Mouse (Mus musculus): ENCODE data around the gene Tsr3. TPM values are rescaled to one million over a fixed set of nuclear protein-coding genes. Genes with fewer than 3 reads are reported as not detected.

Tsr3 gene
- 11.0 and 15.2 TPM in 2 replicates for polyA plus RNA-seq (2012; ENCODE audit: low replicate concordance)

DNA sequence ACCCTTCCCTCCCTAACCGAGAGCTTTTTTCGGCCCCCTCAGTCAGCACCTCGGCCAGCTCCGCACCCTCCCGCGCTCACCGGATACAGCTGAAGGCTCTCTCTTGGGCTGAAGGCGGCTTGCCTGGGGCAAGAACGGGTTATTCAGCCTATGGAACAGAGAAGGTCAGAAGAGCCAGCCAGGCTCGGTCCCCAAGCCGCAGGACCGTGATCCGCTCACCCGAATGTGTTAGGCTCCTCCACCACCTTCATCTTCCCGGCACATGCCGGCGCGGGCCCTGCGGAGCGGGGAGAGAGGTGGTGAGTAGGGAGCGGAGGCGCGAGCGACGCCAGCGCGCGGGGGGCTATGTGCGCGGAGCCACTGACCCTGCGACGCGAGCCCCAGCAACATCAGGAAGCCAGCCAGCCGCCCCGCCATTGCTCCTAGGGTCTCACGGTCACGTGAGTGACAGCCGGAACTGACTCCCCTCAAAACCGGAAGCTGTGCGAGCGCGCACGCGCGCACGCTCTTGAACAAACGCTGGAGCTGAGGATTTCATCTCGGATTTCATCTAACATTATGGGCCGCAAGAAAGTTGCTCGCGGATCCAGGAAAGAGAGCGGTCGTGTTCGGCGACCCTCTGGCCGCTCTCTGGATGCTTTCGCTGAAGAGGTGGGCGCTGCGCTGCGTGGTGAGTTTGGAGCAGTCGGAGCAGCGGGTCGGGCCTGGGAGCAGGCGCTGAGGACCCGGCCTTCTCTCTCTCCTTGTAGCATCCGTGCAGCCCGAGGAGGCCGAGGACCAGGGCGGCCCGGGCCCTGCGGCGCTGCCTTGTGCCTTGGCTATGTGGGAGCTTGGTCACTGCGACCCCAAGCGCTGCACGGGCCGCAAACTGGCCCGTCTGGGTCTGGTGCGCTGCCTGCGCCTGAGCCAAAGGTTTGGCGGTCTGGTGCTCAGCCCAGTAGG lies at the start of gene Tsr3, which contains the start of gene Gnptg:
Gene Tsr3 (plus strand): TSS at position 476 of the 942 bp plus-strand sequence.
Gene Gnptg (minus strand): TSS at position 430 of the 942 bp plus-strand sequence.

GRCm38 (mm10) chr17:25256140-25256754 lies 16.3 kb downstream of the Tsr3 start, which contains the start of gene Baiap3:
Baiap3 (minus strand) TSS chr17:25256364.

DNA sequence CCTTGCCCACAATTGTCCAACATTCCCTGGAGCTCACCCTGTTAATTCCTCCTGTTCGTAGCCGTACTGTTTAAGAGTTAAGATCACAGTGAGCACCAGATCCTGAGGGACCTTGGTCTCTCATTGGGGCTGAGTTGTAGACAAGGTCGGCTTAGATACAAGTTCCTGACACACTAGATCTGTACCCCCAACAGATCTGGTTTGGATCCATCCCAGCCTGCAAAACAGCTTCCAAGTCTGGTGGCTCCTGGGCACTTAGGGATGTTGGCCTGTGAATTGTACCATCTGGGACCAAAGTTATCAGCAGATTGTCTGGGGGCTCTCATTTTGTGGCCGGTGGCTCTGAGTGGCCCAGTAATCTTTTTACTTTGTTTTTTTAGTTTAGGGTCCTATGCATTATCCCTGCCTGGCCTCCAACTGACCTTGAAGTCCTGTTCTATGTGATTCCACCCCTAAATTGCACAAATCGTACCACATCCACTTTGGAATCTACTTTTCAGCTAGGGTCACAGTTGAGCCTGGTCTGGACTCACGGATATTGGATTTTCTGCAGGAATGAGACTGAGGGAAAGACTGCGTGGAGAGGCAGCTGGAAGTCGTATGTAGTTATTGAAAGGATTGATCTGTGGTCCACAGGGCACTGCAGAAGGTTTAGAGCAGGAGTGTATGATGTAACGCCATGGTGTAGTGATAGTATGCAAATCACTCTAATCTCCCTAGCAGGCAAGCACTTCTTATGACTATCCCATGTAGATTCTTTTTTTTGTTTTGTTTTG lies 34.8 kb downstream of the Tsr3 start, which contains the start of gene Ube2i:
Gene Ube2i (minus strand): TSS at position 52 of the 776 bp plus-strand sequence.

Other genes starting within 250 kb of the Tsr3 start
- gene Cramp1l, start 224.4 kb upstream of the Tsr3 start, polyA plus RNA-seq (2012; ENCODE audit: low replicate concordance): 13.8 and 42.6 TPM in 2 replicates
- 12.6 and 17.0 TPM in 2 replicates for gene Ift140, start 224.1 kb upstream of the Tsr3 start, polyA plus RNA-seq (2012; ENCODE audit: low replicate concordance)
- 0.62 TPM in 1 of 2 replicates, not detected in the other for gene Tmem204, start 156.6 kb upstream of the Tsr3 start, polyA plus RNA-seq (2012; ENCODE audit: low replicate concordance)
- 11.5 and 26.9 TPM in 2 replicates for gene Telo2, start 124.2 kb upstream of the Tsr3 start, polyA plus RNA-seq (2012; ENCODE audit: low replicate concordance)
- not detected in 2 replicates for gene Ptx4, start 119.4 kb upstream of the Tsr3 start, polyA plus RNA-seq (2012; ENCODE audit: low replicate concordance)
- 26.3 and 36.9 TPM in 2 replicates for gene Clcn7, start 106.8 kb upstream of the Tsr3 start, polyA plus RNA-seq (2012; ENCODE audit: low replicate concordance)
- gene Ccdc154, start 77.7 kb upstream of the Tsr3 start, polyA plus RNA-seq (2012; ENCODE audit: low replicate concordance): not detected in 2 replicates
- gene Gm38655, start 64.7 kb upstream of the Tsr3 start, polyA plus RNA-seq (2012; ENCODE audit: low replicate concordance): not detected in 2 replicates
- 19.1 and 36.7 TPM in 2 replicates for gene BC003965, start 55.6 kb upstream of the Tsr3 start, polyA plus RNA-seq (2012; ENCODE audit: low replicate concordance)
- gene Unkl, start 51.8 kb upstream of the Tsr3 start, polyA plus RNA-seq (2012; ENCODE audit: low replicate concordance): 79.2 and 79.9 TPM in 2 replicates
- 9.7 and 21.5 TPM in 2 replicates for gene Gnptg, start within 50 bp of the Tsr3 start, polyA plus RNA-seq (2012; ENCODE audit: low replicate concordance)
- gene Baiap3, start 16.2 kb downstream of the Tsr3 start, polyA plus RNA-seq (2012; ENCODE audit: low replicate concordance): 0.90 and 3.3 TPM in 2 replicates
- 203 and 276 TPM in 2 replicates for gene Ube2i, start 34.5 kb downstream of the Tsr3 start, polyA plus RNA-seq (2012; ENCODE audit: low replicate concordance)
- gene Prss34, start 58.2 kb downstream of the Tsr3 start, polyA plus RNA-seq (2012; ENCODE audit: low replicate concordance): 1.8 and 2.7 TPM in 2 replicates
- gene Prss28, start 68.5 kb downstream of the Tsr3 start, polyA plus RNA-seq (2012; ENCODE audit: low replicate concordance): not detected in 2 replicates
- 0.65 and 1.5 TPM in 2 replicates for gene Prss29, start 78.5 kb downstream of the Tsr3 start, polyA plus RNA-seq (2012; ENCODE audit: low replicate concordance)
- gene Tpsab1, start 105.4 kb downstream of the Tsr3 start, polyA plus RNA-seq (2012; ENCODE audit: low replicate concordance): 0.87 and 3.6 TPM in 2 replicates
- 2.0 and 20.1 TPM in 2 replicates for gene Tpsb2, start 126.1 kb downstream of the Tsr3 start, polyA plus RNA-seq (2012; ENCODE audit: low replicate concordance)
- gene Tpsg1, start 129.1 kb downstream of the Tsr3 start, polyA plus RNA-seq (2012; ENCODE audit: low replicate concordance): 0.21 TPM in 1 of 2 replicates, not detected in the other
- gene Cacna1h, start 193.6 kb downstream of the Tsr3 start, polyA plus RNA-seq (2012; ENCODE audit: low replicate concordance): 6.5 and 17.3 TPM in 2 replicates
- not detected in 2 replicates for gene Tekt4, start 214.4 kb downstream of the Tsr3 start, polyA plus RNA-seq (2012; ENCODE audit: low replicate concordance)